In genomic region chrX:36977863-36978262, GRCm38 (mm10) we compare ENCODE assay signal across 16 mouse cellular contexts.
"Had no signal": no experiment of that assay in that cellular context is flagged by ENCODE, and none has a peak within 500 bp of the region (broad histone marks: within the 10 kb centered on the region; RNA-seq: fewer than 3 reads in every experiment).

No protein-coding gene starts in this region.

- H3K36me3 ChIP-seq: neural tube, embryonic 12.5 days; neural tube, embryonic 13.5 days; neural tube, embryonic 15.5 days; stomach, embryonic 15.5 days had no signal

- H3K9me3 ChIP-seq: neural tube, embryonic 12.5 days; neural tube, embryonic 13.5 days; neural tube, embryonic 15.5 days; stomach, embryonic 15.5 days had no signal

- H3K27ac ChIP-seq: neural tube, embryonic 12.5 days; neural tube, embryonic 13.5 days; neural tube, embryonic 15.5 days; stomach, embryonic 15.5 days; stomach, postnatal 0 days had no signal

- H3K27me3 ChIP-seq: neural tube, embryonic 12.5 days; neural tube, embryonic 13.5 days; neural tube, embryonic 15.5 days; stomach, embryonic 15.5 days had no signal

- H3K4me1 ChIP-seq: neural tube, embryonic 12.5 days; stomach, embryonic 15.5 days had no signal

- H3K9ac ChIP-seq: neural tube, embryonic 12.5 days; neural tube, embryonic 13.5 days; neural tube, embryonic 15.5 days; stomach, embryonic 15.5 days had no signal

- H3K4me3 ChIP-seq: neural tube, embryonic 12.5 days; neural tube, embryonic 13.5 days; neural tube, embryonic 15.5 days; stomach, embryonic 15.5 days had no signal

- H3K4me2 ChIP-seq: neural tube, embryonic 12.5 days; neural tube, embryonic 13.5 days; neural tube, embryonic 15.5 days; stomach, embryonic 15.5 days had no signal

- DNase-seq: retina, postnatal 1 day; right cerebral cortex, adult 18-20 months; right cerebral cortex, postnatal 14 days; right cerebral cortex, postnatal 25 days; right cerebral cortex, postnatal 4 days; spleen, adult 18-20 months; thymus, adult 2 months; thymus, postnatal 14 days; thymus, postnatal 25 days; thymus, postnatal 36 days; thymus, postnatal 4 days had no signal
